Mouse (Mus musculus) layer of hippocampus, adult 2 months (tissue): ENCODE measurements at regions not wholly inside any gene's neighbourhood (a gene's known extent, or its start where the extent isn't known, plus 50 kb on each side); places are given as distances from the start of the nearest gene placed in this dataset.
A peak's percentile ranks its signal among the peaks of the same experiment; 100 is the strongest.

ENCODE experiments used
- DNase-seq, 2 experiments: peaks; one replicate each; pipeline ENCODE4 v3.0.0; 2022; ENCODE audit warnings: low spot score in 2 of 2
- H3K27ac ChIP-seq: fragments of 200-600 bp; 2 replicates; pipeline ENCODE4 v1.8.1; 2022
- H3K4me3 ChIP-seq: fragments of 200-600 bp; 2 replicates; pipeline ENCODE4 v1.8.1; 2022; ENCODE audit warnings: mild to moderate bottlenecking
- CTCF ChIP-seq: fragments of 200-600 bp; conservative IDR thresholded peaks from 2 replicates; pipeline ENCODE4 v1.8.1; 2022; ENCODE audit warnings: antibody characterized with exemption, mild to moderate bottlenecking, moderate library complexity

DNA sequence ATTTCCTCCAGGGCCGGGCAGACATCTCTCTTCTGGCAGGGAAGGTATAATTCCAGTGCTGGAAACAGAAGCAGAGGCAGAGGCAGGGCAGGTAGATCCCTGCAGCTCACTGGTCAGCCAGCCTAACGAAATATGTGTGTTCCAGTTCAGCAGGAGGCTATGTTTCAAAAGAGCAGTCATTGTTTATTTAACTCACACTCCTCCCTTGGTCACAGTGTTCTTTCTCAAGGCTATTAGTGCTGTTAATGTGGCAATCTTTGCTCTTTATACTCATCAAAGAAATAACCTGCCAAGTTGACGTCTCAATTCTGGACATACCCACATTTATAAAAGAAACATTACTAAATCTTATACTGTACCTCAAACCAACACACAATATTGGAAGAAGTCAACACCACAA, 253.3 kb upstream of the Adgrl3 start:
- DNase-seq, result no peak
- Histone ChIP-seq H3K27ac (no peak overlapping the region), H3K4me3 (no peak overlapping the region)
- no peak for TF ChIP-seq CTCF

DNA sequence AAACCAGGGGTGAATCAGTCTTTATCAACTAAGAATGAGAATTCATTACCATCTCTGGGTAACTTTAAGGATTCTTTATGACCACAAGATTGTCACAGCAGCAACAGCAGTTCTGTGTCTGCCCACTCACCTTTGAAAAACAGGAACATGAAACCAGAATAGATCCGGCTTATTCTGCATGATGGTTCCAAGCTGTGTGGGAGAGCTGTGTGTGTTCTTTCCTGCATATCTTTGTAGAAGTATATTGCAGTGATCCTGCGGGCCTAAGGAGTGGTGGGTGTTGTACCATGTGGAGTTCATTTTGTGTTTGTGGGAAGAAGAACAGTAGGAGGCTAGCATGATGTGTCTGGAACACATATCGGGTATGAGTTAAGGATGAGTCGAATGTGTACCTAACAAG, 236.0 kb upstream of the Adgrl3 start:
- TF ChIP-seq CTCF, result no peak
- DNase-seq, result peak; percentile 49 to 74
- Histone ChIP-seq H3K4me3 (no peak overlapping the region), H3K27ac (peak overlapping the region; percentile 15)

DNA sequence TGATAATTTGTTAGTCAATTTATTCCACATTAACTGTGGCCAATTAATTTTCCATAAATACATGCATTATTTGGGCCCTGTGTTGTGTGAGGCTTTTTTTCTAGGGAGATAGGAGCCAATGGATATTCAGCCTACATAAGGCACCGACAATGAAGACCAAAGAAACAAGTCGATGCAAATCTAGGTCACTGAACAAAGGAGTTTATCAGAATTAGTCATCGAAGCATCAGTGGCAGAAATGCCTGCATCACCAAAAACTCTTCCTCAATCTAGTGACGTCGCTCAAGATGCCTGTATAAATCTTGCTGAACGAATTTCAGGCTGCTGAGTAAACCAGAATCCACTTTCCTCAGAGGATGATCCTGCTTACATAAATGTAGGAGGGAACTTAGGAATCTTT, 235.2 kb upstream of the Adgrl3 start:
- DNase-seq, result peak in 1 of 2 experiments; percentile 1
- Histone ChIP-seq H3K4me3 (no peak overlapping the region), H3K27ac (peak overlapping the region; percentile 15; the same call in 1 of the 2 replicates)
- no peak for TF ChIP-seq CTCF

DNA sequence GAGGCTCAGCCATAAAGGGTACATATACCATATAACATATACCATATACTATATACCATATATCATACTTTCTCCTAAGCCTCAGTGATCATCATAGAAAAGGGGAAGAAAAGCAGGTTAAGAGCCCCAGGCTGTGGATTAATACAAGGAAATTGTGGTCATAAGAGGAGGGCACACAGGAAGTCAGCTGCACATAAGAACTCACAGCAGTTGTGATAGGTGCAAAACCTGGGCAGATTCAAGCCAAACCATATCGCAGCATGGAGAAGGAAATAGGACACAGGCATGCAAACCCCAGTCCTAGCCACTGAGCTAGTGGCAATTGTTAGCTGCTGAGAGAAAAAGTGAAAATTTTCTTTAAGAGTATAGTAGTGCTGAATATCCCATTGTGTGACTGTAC, 228.3 kb upstream of the Adgrl3 start:
- DNase-seq, result no peak
- no peak for TF ChIP-seq CTCF

DNA sequence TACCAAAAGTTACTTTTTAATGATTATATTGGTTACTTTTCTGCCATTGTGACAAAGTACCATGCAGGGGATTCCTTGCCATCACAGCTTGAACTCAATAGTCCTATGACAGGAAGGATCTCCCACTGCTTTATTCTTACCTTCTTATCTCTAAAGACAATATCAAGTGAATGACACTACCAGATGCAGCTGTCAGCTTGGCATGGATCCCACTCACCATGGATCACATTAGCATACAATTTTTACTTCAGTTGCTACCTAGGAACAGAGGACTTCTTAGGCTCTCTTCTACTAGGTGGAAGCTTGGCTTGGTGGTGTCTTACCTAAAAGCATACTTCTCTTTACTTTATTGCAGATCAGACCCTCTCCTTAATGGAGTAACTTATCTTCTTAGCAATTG, 220.2 kb upstream of the Adgrl3 start:
- TF ChIP-seq CTCF, result no peak
- no peak for DNase-seq
- no peak overlapping the region for H3K4me3 ChIP-seq
- H3K27ac ChIP-seq, result no peak overlapping the region

More for the DNA sequence above, 228.3 kb upstream of the Adgrl3 start:
- Histone ChIP-seq H3K4me3 (no peak overlapping the region), H3K27ac (no peak overlapping the region)

DNA sequence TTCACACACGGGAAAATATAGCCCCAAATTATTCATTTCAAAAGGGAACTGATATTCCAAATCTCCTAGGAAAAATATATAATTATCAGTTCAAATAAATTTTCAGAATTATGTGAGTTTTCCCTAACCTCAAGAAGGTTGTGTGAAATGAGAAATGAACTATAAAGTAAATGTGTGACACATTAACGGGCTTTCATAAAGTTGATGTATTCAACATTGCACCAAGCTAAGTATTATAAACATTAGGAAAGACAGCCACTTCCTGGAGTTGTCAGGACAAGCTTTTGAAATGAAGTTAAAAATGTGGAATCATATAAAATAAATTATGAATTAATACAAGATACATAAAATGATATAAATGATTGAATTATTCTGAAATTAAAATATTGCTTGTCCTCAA, 207.0 kb upstream of the Adgrl3 start:
- Histone ChIP-seq H3K27ac (no peak overlapping the region), H3K4me3 (no peak overlapping the region)
- DNase-seq, result no peak
- no peak for TF ChIP-seq CTCF

DNA sequence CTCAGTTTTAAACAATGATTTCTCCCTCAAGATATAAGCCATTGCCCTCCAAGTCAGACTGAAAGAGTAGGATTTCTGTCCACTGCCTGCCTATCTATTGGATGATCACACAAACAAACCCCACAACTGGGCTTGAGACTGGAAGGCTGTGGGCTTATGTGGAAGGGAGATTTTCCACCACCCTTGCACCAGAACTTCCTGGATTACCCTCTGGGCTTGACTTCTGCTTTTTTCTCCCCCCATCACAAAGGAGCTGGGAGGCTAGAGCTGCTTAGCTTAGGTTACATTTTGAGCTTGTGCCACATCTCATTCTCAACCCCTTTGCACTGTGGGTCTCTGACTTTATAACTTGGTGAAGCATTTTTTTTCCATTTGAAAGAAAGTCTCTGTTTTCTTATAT, 200.7 kb upstream of the Adgrl3 start:
- Histone ChIP-seq H3K27ac (no peak overlapping the region), H3K4me3 (no peak overlapping the region)
- no peak for DNase-seq
- no peak for TF ChIP-seq CTCF

DNA sequence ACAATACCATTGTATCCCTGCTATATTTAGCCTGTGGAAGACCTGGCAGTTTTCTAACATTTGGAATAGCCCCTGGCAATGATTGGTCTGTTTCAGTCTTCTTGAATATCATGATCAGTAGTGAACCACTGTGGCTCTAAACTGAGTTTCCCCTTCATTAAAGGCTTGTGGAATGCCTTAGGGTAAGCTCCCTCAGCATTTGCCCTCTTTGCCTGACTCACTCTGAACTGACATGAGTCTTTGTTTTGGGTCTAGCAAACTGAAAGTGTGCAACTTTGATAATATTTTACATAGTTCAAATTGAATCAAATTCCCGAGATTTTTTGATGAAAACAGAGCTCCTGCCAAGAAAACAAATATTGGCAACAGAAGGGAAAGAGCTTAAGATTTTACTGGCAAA, 177.4 kb upstream of the Adgrl3 start:
- no peak for DNase-seq
- TF ChIP-seq CTCF, result no peak
- Histone ChIP-seq H3K27ac (no peak overlapping the region), H3K4me3 (no peak overlapping the region)

DNA sequence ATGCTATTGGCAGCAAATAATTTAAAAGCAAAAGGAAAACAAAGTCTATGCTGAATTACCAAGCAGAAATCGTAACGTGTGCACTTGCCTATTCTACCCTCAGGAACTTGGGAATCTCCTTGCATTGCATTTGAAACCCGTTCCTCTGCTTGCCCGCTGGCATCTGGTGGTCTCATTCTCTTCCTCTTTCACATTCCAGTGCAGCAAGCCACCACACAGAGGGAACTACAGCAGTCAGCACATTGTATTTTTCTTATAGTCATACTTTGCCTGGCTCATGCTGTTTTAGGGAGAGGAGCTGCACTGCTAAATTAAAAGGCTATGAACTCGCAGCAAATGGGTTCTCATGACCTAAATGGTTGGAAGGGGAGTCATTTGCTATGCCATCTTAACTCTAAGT, 164.9 kb upstream of the Adgrl3 start:
- no peak overlapping the region for H3K4me3 ChIP-seq
- DNase-seq, result no peak
- no peak overlapping the region for H3K27ac ChIP-seq
- TF ChIP-seq CTCF, result no peak

DNA sequence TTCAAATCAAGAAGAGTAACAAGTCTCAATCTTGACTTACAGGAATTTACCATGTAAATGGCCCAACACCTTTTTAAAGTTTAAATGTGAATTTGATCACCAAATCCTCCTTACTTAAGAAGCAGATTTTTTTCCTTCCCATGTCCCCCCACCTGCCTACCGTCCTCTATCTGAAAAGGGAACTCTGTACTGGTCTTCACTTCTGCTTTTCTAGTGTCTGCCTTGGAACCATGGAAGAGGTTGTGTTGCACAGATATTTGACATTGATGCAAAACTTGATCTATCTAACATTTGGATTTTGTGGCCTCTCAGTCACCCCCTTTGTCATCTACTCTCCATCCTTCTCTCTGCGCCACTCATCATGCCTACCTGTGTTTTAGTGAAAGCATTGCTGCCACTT, 143.3 kb upstream of the Adgrl3 start:
- TF ChIP-seq CTCF, result no peak
- Histone ChIP-seq H3K27ac (no peak overlapping the region), H3K4me3 (no peak overlapping the region)
- no peak for DNase-seq

DNA sequence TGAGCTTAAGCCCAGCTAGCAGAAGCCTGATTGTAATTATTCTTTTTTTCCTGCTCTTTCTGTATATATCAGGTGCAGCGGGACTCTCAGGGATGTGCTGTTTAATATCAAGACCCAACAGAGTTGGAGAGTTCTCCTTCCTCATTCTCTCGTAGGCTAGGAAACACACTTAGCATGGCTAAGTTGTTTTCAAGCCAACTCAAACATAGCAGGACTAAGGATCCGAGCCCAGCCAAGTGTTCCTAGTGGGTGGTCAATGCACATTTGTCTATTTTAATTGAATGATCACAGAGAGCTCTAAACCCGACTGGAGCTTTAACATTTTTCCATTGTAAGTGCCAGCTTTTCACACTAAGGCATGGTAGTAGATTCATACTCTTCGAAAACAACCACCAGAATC, 121.7 kb upstream of the Adgrl3 start:
- Histone ChIP-seq H3K4me3 (no peak overlapping the region), H3K27ac (no peak overlapping the region)
- no peak for DNase-seq
- TF ChIP-seq CTCF, result no peak

DNA sequence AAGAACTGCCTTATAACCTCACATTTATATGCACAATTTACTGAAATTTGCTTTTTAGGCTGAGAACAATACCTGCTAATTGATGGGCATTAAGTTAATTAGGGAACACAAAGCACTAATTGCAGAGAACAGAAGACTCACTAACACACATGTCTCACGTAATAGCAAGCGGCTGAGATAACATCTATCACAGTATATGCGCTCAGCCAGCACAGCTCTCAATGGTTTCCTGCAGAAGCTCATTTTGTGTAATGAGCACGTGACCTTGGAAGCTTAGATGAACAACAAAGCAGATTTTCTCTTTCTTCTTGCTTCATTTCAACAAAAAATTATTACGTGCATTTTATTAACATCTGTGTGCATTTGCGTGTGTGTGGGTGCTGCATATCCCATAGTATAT, 111.2 kb upstream of the Adgrl3 start:
- DNase-seq, result no peak
- H3K27ac ChIP-seq, result no peak overlapping the region
- no peak overlapping the region for H3K4me3 ChIP-seq
- no peak for TF ChIP-seq CTCF

DNA sequence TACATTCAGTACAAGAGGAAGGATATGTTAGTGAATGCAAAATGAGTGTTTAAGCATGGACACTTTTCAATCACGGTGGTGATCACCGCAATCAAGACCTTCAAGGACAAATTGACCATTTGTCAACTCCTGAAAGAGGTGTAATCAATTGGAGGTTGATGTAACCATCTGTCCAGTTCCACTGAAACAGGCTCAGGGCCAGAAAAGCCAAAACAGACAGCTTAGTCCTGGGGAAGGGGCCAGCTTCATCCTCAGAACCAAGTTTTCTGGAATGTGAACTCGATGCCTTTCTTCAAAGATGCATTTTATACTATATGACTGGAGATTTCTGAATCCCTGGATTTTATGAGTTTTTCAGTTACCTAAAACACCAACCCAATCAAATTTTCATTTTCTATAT, 81.1 kb upstream of the Adgrl3 start:
- TF ChIP-seq CTCF, result no peak
- Histone ChIP-seq H3K27ac (no peak overlapping the region), H3K4me3 (no peak overlapping the region)
- DNase-seq, result no peak

DNA sequence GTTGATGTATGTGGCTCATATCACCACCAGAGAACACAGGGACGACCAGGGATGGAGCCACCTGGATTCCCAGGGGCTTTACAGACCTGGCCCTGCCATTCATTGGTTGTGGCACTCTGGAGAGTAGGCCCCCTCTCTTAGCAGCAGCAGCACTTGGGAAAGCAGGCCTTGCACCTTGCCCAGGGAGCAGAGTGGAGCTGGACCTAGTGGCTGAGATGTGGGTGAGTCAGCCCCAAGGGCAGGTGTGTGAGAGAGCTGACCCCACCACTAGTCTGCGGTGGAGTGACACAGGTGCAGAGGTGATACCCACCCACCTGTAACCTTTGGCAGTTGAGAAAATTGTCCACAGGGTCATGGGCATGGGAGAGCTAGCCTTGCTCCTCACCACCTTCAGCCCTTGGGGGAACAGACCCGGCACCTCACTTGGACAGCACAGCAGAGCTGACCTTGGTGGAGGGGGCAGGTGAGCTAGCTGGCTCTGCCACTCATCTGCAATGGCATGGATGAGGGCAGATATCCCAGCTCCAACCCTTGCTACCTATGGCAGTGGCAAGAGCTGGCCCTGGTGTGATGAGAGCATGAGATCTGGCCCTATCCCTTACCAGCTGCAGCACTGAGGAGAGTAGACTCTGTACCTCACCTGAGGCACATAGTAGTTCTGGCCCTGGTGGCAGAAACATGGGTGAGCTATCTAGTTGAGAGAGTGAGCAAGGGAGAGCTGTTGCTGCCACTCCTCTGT, 67.9 kb upstream of the Adgrl3 start:
- Histone ChIP-seq H3K27ac (no peak overlapping the region), H3K4me3 (no peak overlapping the region)
- DNase-seq, result no peak
- no peak for TF ChIP-seq CTCF
